Mouse (Mus musculus) cerebellum, adult 2 months (tissue): Measurements from ENCODE around the gene Lsp1.

Experiments used
- CTCF ChIP-seq: fragments of 200-500 bp; IDR thresholded peaks from 2 replicates; pipeline ENCODE4 v1.5.1; 2011; ENCODE audit warnings: low read depth, mild to moderate bottlenecking, control low read depth, low read length, moderate library complexity, borderline replicate concordance; ENCODE audit not compliant: insufficient read depth
- POLR2A ChIP-seq: fragments of 200-500 bp; IDR thresholded peaks from 2 replicates; pipeline ENCODE4 v1.6.1; 2011; ENCODE audit warnings: low read length, control low read depth, borderline replicate concordance; ENCODE audit not compliant: insufficient read depth

- TF ChIP-seq CTCF (no peak), POLR2A (no peak)
Measured at GRCm38 (mm10) chr7:142442908-142443420, 17.6 kb upstream of the Lsp1 start.
